Mouse (Mus musculus): Measurements from ENCODE around the gene Gm42957. TPM values are rescaled to one million over a fixed set of nuclear protein-coding genes. Genes with fewer than 3 reads are reported as not detected.
"Not testable (repeated sequence)": the region's sequence is repeated elsewhere in the genome, so short reads cannot be mapped to it uniquely, and the experiment has no call there.

The Gm42957 gene
- total RNA-seq, 2 experiments from 2014 or later = 0.12 to 0.28 TPM

DNA sequence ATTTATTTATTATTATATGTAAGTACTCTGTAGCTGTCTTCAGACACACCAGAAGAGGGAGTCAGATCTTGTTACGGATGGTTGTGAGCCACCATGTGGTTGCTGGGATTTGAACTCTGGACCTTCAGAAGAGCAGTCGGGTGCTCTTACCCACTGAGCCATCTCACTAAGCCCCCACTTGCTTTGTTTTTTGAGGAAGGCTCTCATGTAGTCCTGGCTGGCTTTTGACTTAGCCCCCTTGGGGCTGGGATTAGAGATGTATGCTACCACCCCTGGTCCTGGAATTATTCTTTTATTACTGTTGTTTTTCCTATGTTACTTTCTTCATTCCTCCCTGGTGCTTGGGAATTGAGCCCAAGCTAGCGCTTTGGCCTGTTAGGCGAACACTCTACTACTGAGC, 29.3 kb upstream of the Gm42957 start:
- DNase-seq (ENCODE audit: extremely low spot score in 1 of 2, low spot score in 2 of 2); intact Hi-C loops (cut with DNase I): not testable (repeated sequence)

GRCm38 (mm10) chr3:96606618-96607017, 28.7 kb upstream of the Gm42957 start:
- no peak for DNase-seq (ENCODE audit: extremely low spot score in 1 of 2, low spot score in 2 of 2)
- intact Hi-C loops (cut with DNase I) = no loop called here

GRCm38 (mm10) chr3:96617941-96618340, 17.3 kb upstream of the Gm42957 start:
- no peak for DNase-seq (ENCODE audit: extremely low spot score in 1 of 2, low spot score in 2 of 2)
- intact Hi-C loops (cut with DNase I) = no loop called here

GRCm38 (mm10) chr3:96623201-96623600, 12.1 kb upstream of the Gm42957 start:
- DNase-seq (ENCODE audit: extremely low spot score in 1 of 2, low spot score in 2 of 2) = no peak
- intact Hi-C loops (cut with DNase I) = no loop called here

GRCm38 (mm10) chr3:96629729-96630600, 5.3 kb upstream of the Gm42957 start, which contains the start of gene Rbm8a:
Gene Rbm8a (plus strand): TSS chr3:96629933.
- intact Hi-C loops (cut with DNase I) = no loop called here
- peak; percentile 97 for DNase-seq (ENCODE audit: extremely low spot score in 1 of 2, low spot score in 2 of 2)

DNA sequence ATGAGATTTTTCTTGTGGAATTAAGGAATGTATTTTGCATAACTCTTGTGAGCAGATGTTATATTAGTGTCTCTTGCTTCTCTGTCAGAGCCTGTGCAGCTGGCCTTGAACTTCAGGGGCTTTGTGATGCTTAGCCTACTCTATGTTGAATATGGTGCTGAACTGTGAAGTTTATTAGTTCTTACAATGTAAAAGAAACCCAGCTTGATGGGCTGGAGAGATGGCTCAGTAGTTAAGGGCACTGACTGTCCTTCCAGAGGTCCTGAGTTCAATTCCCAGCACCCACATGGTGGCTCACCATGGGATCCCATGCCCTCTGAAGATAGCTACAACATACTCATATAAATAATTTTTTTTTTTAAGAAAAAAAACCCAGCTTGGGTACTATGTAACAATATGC, 3.2 kb upstream of the Gm42957 start:
- intact Hi-C loops (cut with DNase I) = no loop called here
- no peak for DNase-seq (ENCODE audit: extremely low spot score in 1 of 2, low spot score in 2 of 2)

DNA sequence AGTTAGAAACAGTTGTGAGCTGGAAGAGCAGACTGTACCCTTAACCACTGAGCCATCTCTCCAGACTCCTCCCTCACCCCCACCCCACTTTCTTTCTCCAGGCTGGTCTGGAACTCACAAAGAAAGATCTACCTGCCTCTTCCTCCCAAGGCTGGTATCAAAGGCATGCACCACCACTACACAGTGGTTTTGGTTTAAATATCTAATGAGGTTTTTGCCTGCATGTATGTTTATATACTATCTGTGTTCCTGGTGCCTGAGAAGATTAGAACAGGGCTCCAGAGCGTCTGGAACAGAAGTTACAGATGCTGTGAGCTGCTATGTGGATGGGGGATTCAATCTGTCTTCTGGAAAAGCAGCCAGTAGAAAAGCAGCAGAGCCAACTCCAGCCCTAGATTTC, 1.3 kb upstream of the Gm42957 start:
- no peak for DNase-seq (ENCODE audit: extremely low spot score in 1 of 2, low spot score in 2 of 2)
- intact Hi-C loops (cut with DNase I) = no loop called here

DNA sequence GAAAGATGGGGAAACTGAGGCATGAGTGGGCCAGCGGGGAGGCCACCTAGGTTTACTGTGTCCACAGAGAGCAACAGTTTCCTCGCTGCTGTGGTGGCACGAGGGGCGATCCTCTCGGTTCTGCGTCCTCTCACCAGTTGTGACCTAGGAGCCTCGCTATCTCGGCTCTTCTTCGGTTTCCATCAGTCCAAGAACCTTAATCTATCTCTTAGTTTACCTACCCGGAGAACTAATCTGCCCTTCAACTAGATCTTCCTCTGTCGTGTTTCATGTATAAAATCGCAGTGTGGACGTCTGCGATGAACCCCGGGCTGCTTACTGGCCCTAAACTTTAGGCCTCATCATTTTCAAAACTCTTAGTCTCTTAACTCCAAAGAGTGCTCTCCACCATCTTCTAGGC, 632 bp downstream of the Gm42957 start:
- DNase-seq (ENCODE audit: extremely low spot score in 1 of 2, low spot score in 2 of 2) = no peak
- intact Hi-C loops (cut with DNase I) = loop anchor here (5.0 kb wide), 1 partner anchor 84 kb away; no protein-coding TSS in a partner anchor

DNA sequence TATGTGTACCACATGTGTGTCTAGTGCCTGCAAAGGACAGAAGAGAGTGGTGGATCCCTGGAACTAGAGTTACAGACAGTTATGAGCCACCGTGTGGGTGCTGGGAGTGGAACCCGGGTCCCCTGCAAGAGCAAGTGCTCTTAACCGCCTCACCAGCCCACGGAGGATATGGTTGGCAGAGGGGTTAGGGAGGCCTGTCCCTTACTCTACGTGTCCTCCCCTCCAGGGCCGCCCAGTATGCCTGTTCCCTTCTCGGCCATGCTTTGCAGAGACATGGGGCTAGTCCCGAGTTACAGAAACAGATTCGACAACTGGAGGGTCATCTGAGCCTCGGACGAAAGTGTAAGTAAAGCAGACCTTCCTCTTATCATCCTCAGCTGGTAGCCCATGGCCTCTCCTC, 1.2 kb downstream of the Gm42957 start:
- intact Hi-C loops (cut with DNase I) = loop anchor here (5.0 kb wide), 1 partner anchor 84 kb away; no protein-coding TSS in a partner anchor
- peak in 1 of 2 experiments; percentile 30 for DNase-seq (ENCODE audit: extremely low spot score in 1 of 2, low spot score in 2 of 2)

DNA sequence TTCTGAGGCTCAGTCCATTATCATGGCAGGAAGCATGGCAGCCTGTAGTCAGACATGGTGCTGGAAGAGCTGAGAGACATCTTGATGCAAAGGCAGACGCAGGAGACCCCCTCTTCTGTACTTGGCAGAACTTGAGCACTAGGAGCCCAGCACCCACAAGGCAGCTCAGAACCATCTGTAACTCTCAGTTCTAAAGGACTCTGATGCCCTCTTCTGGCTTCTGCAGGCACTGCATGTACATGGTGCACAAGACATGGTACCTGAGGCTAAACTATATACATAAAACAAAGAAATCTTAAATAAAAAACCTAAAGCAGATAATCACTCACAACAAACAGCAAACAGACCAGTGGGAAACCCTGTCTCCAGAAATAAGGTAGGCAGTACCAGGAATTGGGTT, 3.9 kb downstream of the Gm42957 start:
- DNase-seq (ENCODE audit: extremely low spot score in 1 of 2, low spot score in 2 of 2) = peak in 1 of 2 experiments; percentile 52
- intact Hi-C loops (cut with DNase I) = loop anchor here (5.0 kb wide), 1 partner anchor 87 kb away; no protein-coding TSS in a partner anchor

- intact Hi-C loops (cut with DNase I) = no loop called here
- DNase-seq (ENCODE audit: extremely low spot score in 1 of 2, low spot score in 2 of 2) = peak in 1 of 2 experiments; percentile 58
These were observed 9.9 kb downstream of the Gm42957 start, which contains the start of gene Itga10 for GRCm38 (mm10) chr3:96645018-96645649. Gene Itga10 (plus strand): TSS chr3:96645584.

- no peak for DNase-seq (ENCODE audit: extremely low spot score in 1 of 2, low spot score in 2 of 2)
- intact Hi-C loops (cut with DNase I) = no loop called here
These were observed 12.1 kb downstream of the Gm42957 start for GRCm38 (mm10) chr3:96647365-96647764.

DNA sequence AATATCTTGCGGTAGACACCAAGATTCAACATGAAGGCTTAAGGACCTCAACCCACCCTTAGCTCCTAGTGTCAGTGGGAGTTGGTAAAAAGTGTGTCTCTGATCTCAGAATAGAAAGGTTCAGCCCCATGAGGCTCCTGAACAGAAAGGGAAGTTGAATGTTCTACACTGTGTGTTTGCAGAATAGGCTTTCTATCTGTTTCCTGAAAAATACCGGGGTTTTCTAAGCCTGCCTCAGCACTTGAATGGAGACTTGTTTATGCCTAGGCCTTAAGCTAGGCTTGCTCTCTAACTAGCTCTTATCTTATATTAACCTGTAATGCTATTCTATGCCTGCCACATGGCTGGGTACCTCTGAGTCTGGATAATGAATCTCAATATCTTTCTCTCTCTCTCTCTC, 25.6 kb downstream of the Gm42957 start:
- intact Hi-C loops (cut with DNase I) = no loop called here
- DNase-seq (ENCODE audit: extremely low spot score in 1 of 2, low spot score in 2 of 2) = no peak

DNA sequence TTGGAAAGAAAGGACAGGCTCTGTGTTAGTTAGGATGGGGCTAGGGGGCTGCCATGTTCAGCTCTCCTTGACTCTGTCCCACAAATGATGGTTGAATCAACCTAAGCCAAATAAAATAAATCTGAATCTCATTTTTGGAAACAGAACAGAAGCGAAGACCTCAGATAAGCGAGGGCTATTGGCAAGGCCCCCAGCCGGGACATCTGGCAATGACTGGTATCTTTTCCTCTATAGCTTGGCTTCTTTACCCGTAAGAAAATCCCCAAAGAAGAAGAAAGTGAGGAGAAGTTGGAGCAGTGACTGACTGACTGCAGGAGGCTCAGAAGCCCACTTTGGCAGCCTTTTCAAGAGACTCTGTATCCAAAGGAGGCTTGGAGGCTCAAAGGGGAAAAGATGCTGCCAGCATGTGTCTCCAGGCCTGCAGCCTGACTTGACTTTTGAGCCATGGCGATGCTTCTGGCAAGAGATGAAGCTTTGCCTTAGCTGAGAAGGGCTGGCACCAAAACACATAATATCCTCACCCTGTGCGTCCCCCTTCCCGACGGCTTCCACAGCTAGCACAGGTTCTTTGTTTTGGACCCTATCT, 27.6 kb downstream of the Gm42957 start:
- DNase-seq (ENCODE audit: extremely low spot score in 1 of 2, low spot score in 2 of 2) = no peak
- intact Hi-C loops (cut with DNase I) = no loop called here

- intact Hi-C loops (cut with DNase I) = no loop called here
- DNase-seq (ENCODE audit: extremely low spot score in 1 of 2, low spot score in 2 of 2) = peak; percentile 86
These were observed 28.4 kb downstream of the Gm42957 start for GRCm38 (mm10) chr3:96663432-96664239.

- intact Hi-C loops (cut with DNase I) = not testable (repeated sequence)
These were observed 30.6 kb downstream of the Gm42957 start for GRCm38 (mm10) chr3:96665732-96666363.

DNA sequence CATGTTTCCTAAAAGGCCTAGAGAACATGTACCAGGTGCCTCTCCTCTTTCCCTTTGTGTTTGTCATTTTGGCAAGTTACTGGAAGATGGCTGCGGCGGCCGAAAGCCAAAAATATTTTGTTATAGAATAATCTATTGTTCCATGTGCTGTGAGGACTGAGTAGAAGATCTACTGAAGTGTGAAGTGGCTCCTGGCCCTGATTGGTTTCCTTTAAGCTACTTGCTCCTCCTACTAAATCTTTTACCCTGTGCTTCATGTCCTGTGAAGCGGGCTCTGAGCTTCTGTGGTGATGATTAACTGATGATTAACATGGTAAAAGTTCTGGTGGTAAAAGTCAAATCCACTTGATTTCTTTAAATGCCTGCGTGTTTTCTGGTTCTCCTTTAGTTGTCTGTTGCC, 31.6 kb downstream of the Gm42957 start:
- no peak for DNase-seq (ENCODE audit: extremely low spot score in 1 of 2, low spot score in 2 of 2)
- intact Hi-C loops (cut with DNase I) = no loop called here

More at GRCm38 (mm10) chr3:96665732-96666363, 30.6 kb downstream of the Gm42957 start:
- DNase-seq (ENCODE audit: extremely low spot score in 1 of 2, low spot score in 2 of 2) = not testable (repeated sequence)

GRCm38 (mm10) chr3:96667316-96667715, 32.0 kb downstream of the Gm42957 start:
- DNase-seq (ENCODE audit: extremely low spot score in 1 of 2, low spot score in 2 of 2) = no peak
- intact Hi-C loops (cut with DNase I) = no loop called here

Data from left cerebral cortex, postnatal 10 days (tissue).